Comparison of ENCODE assay signal across 8 mouse cellular contexts in the genomic region with DNA sequence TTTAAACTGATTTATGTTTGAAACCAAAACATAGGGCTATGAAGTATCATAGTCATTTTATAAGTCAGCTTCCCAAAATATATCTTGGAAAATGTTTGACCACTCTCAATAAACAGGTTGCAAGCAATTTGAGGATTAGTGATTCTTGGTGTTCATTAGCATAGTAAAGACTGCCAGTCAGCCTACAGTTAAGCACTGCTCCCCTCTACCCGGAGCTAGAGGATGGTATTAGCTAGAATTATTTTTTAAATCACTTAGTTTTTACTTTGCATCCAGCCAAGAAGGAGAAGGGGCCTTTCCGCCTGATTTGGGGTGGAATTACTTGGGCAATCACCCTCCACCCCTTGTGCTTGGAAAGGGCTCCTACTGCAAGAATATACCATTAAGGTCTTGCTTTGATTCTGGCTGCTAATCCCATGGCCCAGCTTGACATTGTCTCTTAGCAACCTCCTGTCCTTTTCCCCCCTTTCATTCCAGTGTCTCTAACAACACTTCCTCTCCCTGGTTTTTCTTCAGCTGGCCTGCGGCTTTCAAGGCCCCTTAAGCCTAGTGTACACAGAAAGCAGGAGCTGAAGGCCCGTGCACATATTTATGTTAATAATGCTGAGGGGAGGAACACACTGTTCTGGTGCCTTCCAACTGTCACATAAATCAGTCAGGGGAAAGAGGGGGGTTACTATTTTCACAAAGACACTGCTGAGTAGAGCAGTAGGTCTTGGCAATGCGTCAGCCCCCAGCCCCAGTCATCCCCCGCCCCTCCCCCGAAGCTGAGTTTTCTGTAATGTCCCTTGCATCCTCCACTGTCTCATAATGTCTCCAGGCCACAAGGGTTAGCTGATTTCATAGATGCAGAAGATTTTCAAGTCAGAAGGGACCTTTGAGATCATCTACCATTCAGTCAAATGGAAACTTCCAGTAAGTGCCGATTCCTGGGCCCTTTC.
A peak's percentile ranks its signal among the peaks of the same experiment; 100 is the strongest.
DNase-seq lines count a peak whose midpoint lies in the region; ATAC-seq and TF ChIP-seq lines count a peak whose summit lies in the region.

No protein-coding gene starts in this region.

- DNase-seq in urinary bladder, postnatal 14 days (ENCODE audit: low spot score), result peak; percentile 21
- DNase-seq in urinary bladder, postnatal 36 days (ENCODE audit: low spot score in 2 of 2), result no peak
- DNase-seq in lung, postnatal 14 days, result peak; percentile 38
- peak; percentile 29 for DNase-seq in stomach, postnatal 0 days (ENCODE audit: low spot score)
- DNase-seq in cerebellum, adult 11-12 months, result no peak
- DNase-seq in thymus, postnatal 4 days, result no peak
- DNase-seq in heart, postnatal 36 days, result no peak

- H3K27ac ChIP-seq in hindbrain, embryonic 15.5 days (replicated peaks), result peak overlapping the region; percentile 57; the same call in 1 of the 2 replicates
- peak overlapping the region; percentile 75 for H3K27ac ChIP-seq in stomach, postnatal 0 days (replicated peaks)

- TF ChIP-seq EP300 in stomach, postnatal 0 days (optimal IDR thresholded peaks at IDR 0.05), result peak; percentile 91

- no peak overlapping the region for H3K9ac ChIP-seq in hindbrain, embryonic 15.5 days
- no peak overlapping the region for H3K9ac ChIP-seq in stomach, postnatal 0 days (ENCODE audit: low read length)

- H3K36me3 ChIP-seq in hindbrain, embryonic 15.5 days, result no peaks in the 10 kb centered on the region
- H3K36me3 ChIP-seq in stomach, postnatal 0 days (ENCODE audit: control insufficient read depth, insufficient read depth, low read length), result no peaks in the 10 kb centered on the region

- H3K9me3 ChIP-seq in hindbrain, embryonic 15.5 days, result no peaks in the 10 kb centered on the region
- no peaks in the 10 kb centered on the region for H3K9me3 ChIP-seq in stomach, postnatal 0 days (ENCODE audit: control insufficient read depth, low read length)

- peaks cover 10% of the 10 kb centered on the region for H3K4me1 ChIP-seq in hindbrain, embryonic 15.5 days (replicated peaks)
- H3K4me1 ChIP-seq in stomach, postnatal 0 days (replicated peaks; ENCODE audit: control insufficient read depth, insufficient read depth), result no peaks in the 10 kb centered on the region

- TF ChIP-seq CTCF in stomach, postnatal 0 days (IDR thresholded peaks at IDR 0.05; ENCODE audit: low read depth), result no peak; the same call in 1 of the 2 replicates

- WGBS in hindbrain, embryonic 15.5 days, result 20% methylated on average over 8 of the region's 8 CpGs
- WGBS in stomach, postnatal 0 days, result 18% methylated on average over 8 of the region's 8 CpGs

- H3K27me3 ChIP-seq in hindbrain, embryonic 15.5 days, result no peaks in the 10 kb centered on the region
- H3K27me3 ChIP-seq in stomach, postnatal 0 days (ENCODE audit: control insufficient read depth, insufficient read depth, low read length), result no peaks in the 10 kb centered on the region

- intact Hi-C loops in heart, postnatal 36 days (cut with DNase I), result no loop called here

- no peak overlapping the region for H3K4me2 ChIP-seq in hindbrain, embryonic 15.5 days
- no peak overlapping the region for H3K4me2 ChIP-seq in stomach, postnatal 0 days (replicated peaks; ENCODE audit: low read depth)

- ATAC-seq in hindbrain, embryonic 15.5 days (ENCODE audit: low FRiP score, low read depth), result peak; percentile 87
- peak; percentile 87; the same call in 1 of the 2 replicates for ATAC-seq in stomach, postnatal 0 days (ENCODE audit: low FRiP score, low TSS enrichment)

- no peak overlapping the region for H3K4me3 ChIP-seq in hindbrain, embryonic 15.5 days
- no peak overlapping the region for H3K4me3 ChIP-seq in stomach, postnatal 0 days (ENCODE audit: low read depth, low read length)

Comparison
In these comparisons a context has a peak if more than half of its experiments do, and no peak if none do; other contexts are left out.
1. DNase-seq: peak in urinary bladder, postnatal 14 days (single experiment), lung, postnatal 14 days (single experiment) and stomach, postnatal 0 days (single experiment); none in urinary bladder, postnatal 36 days (0 of 2), cerebellum, adult 11-12 months (single experiment), thymus, postnatal 4 days (single experiment) and heart, postnatal 36 days (0 of 2).